Mouse (Mus musculus) lung, adult 2 months (tissue): ENCODE results near the gene Tmem53.

Experiments
- CTCF ChIP-seq: fragments of 200-500 bp; IDR thresholded peaks from 2 replicates; pipeline ENCODE4 v1.5.1; 2011; ENCODE audit warnings: mild to moderate bottlenecking, low read length, control low read depth; ENCODE audit not compliant: insufficient read depth
- POLR2A ChIP-seq: fragments of 200-500 bp; IDR thresholded peaks from 2 replicates; pipeline ENCODE4 v1.6.1; 2011; ENCODE audit warnings: low read depth, mild to moderate bottlenecking, control low read depth, low read length, borderline replicate concordance; ENCODE audit errors: extremely low read depth

GRCm38 (mm10) chr4:117317701-117318190 is 66.0 kb downstream of the Tmem53 start:
- TF ChIP-seq CTCF (no peak), POLR2A (no peak)
